Mouse (Mus musculus): ENCODE measurements around the gene Nup85.

The Nup85 gene

DNA sequence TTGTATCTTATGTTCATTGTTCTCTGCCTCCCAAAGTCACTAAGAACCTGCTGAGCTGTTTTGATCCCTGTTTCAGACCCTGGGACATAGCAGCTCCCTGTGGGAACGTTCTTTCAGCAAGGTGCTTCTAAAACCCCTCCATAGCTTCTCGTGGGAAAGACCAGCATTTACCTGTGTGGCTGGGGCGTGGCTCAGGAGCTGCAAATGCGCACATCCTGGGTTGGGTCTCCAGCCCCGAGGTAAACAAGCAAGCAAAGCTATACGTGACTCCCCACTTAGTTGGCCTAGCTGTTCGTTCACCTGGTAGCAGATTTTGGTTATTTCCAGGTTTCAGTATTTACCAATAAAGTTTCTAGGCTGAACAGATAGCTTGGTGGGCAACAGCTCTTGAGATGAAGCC lies 68.0 kb downstream of the Nup85 start:
- DNase-seq (ENCODE audit: low spot score in 2 of 2), result no peak

GRCm38 (mm10) chr11:115632862-115633261 lies 68.6 kb downstream of the Nup85 start:
- DNase-seq (ENCODE audit: low spot score in 2 of 2), result no peak
